Mouse (Mus musculus) CH12.LX (cell line): ENCODE results near the gene Chmp4b. TPM values are rescaled to one million over a fixed set of nuclear protein-coding genes. Genes with fewer than 3 reads are reported as not detected.

Experiments used
- DNase-seq: peaks from one replicate; pipeline ENCODE4 v3.0.0-alpha.2; 2013; ENCODE audit errors: extremely low read depth
- H3K27ac ChIP-seq: 2 replicates; pipeline ENCODE4 v1.5.1; 2012; ENCODE audit warnings: low read depth, mild to moderate bottlenecking, control low read depth, moderate library complexity; ENCODE audit not compliant: insufficient read depth
- H3K27me3 ChIP-seq: replicated peaks from 2 replicates; pipeline ENCODE3; 2012; ENCODE audit warnings: inconsistent platforms
- H3K36me3 ChIP-seq, 2 experiments: replicated peaks in 1 of 2; 2 replicates each; pipeline versions ENCODE3 to v1.6.1; 2012; ENCODE audit warnings: inconsistent platforms in 1 of 2, low read length in 1 of 2, mild to moderate bottlenecking in 1 of 2, mixed read lengths in 1 of 2, moderate library complexity in 1 of 2; ENCODE audit not compliant: control insufficient read depth in 1 of 2, insufficient read depth in 1 of 2
- H3K4me1 ChIP-seq, 2 experiments: 2 replicates each; pipeline ENCODE4 v1.6.1; 2012; ENCODE audit warnings: inconsistent platforms in 1 of 2, moderate library complexity in 1 of 2; ENCODE audit not compliant: insufficient read depth in 2 of 2, control insufficient read depth in 1 of 2
- H3K4me2 ChIP-seq: 2 replicates; pipeline ENCODE4 v1.6.1; 2012; ENCODE audit warnings: low read depth, mild to moderate bottlenecking, control low read depth; ENCODE audit not compliant: poor library complexity, insufficient read depth, severe bottlenecking
- H3K4me3 ChIP-seq, 3 experiments: fragments of 150-350 bp in 1 of 3; sonication (generic) in 1 of 3; replicated peaks in 1 of 3; 2 replicates each; pipeline versions ENCODE3 to v1.5.1; 2011 to 2012; ENCODE audit warnings: low read depth in 2 of 3, low read length in 2 of 3, mild to moderate bottlenecking in 2 of 3, moderate library complexity in 2 of 3, control low read depth in 1 of 3, improper control_type of control experiment in 1 of 3, inconsistent platforms in 1 of 3, mixed read lengths in 1 of 3; ENCODE audit not compliant: poor library complexity in 1 of 3
- H3K79me2 ChIP-seq: replicated peaks from 2 replicates; pipeline ENCODE4 v1.6.1; 2012; ENCODE audit warnings: mild to moderate bottlenecking, moderate library complexity; ENCODE audit not compliant: control insufficient read depth, poor library complexity, insufficient read depth, severe bottlenecking; ENCODE audit errors: extremely low read depth
- H3K9ac ChIP-seq: 2 replicates; pipeline ENCODE4 v1.6.1; 2012; ENCODE audit warnings: low read depth, mild to moderate bottlenecking, control low read depth, moderate library complexity; ENCODE audit not compliant: insufficient read depth
- H3K9me3 ChIP-seq: replicated peaks from 2 replicates; pipeline ENCODE3; 2012; ENCODE audit warnings: low read length, inconsistent platforms, mixed read lengths
- CHD1 ChIP-seq: IDR thresholded peaks from 2 replicates; pipeline ENCODE4 v1.6.1; 2012; ENCODE audit warnings: low read depth, low read length, improper control_type of control experiment, inconsistent platforms
- CHD2 ChIP-seq: IDR thresholded peaks from 2 replicates; pipeline ENCODE4 v1.6.1; 2011; ENCODE audit warnings: low read length, improper control_type of control experiment
- ELF1 ChIP-seq: IDR thresholded peaks from 2 replicates; pipeline ENCODE4 v1.6.1; 2014; ENCODE audit warnings: low read depth, mild to moderate bottlenecking, inconsistent platforms, low read length, improper control_type of control experiment
- HCFC1 ChIP-seq: IDR thresholded peaks from 2 replicates; pipeline ENCODE4 v1.6.1; 2012; ENCODE audit warnings: low read depth, mild to moderate bottlenecking, inconsistent platforms, low read length, improper control_type of control experiment
- MAZ ChIP-seq: IDR thresholded peaks from 2 replicates; pipeline ENCODE4 v1.6.1; 2012; ENCODE audit warnings: low read depth, mild to moderate bottlenecking, inconsistent platforms, low read length, improper control_type of control experiment, moderate library complexity
- MXI1 ChIP-seq: IDR thresholded peaks from 2 replicates; pipeline ENCODE4 v1.6.1; 2011; ENCODE audit warnings: mild to moderate bottlenecking, low read depth, low read length, improper control_type of control experiment
- NELFE ChIP-seq: IDR thresholded peaks from 2 replicates; pipeline ENCODE4 v1.6.1; 2011; ENCODE audit warnings: low read depth, low read length, improper control_type of control experiment
- POLR2AphosphoS2 ChIP-seq: IDR thresholded peaks from 2 replicates; pipeline ENCODE4 v1.6.1; 2011; ENCODE audit warnings: low read depth, low read length, improper control_type of control experiment
- RAD21 ChIP-seq: IDR thresholded peaks from 2 replicates; pipeline ENCODE4 v1.6.1; 2011; ENCODE audit warnings: low read depth, mild to moderate bottlenecking, low read length, improper control_type of control experiment, moderate library complexity
- RCOR1 ChIP-seq: conservative IDR thresholded peaks from 2 replicates; pipeline ENCODE4 v1.6.1; 2012; ENCODE audit warnings: low read depth, mild to moderate bottlenecking, inconsistent platforms, low read length, improper control_type of control experiment
- SIN3A ChIP-seq: IDR thresholded peaks from 2 replicates; pipeline ENCODE4 v1.6.1; 2012; ENCODE audit warnings: low read length, improper control_type of control experiment, inconsistent platforms
- SMC3 ChIP-seq: IDR thresholded peaks from 2 replicates; pipeline ENCODE4 v1.6.1; 2011; ENCODE audit warnings: low read depth, low read length, improper control_type of control experiment
- TCF12 ChIP-seq: IDR thresholded peaks from 2 replicates; pipeline ENCODE4 v1.6.1; 2014; ENCODE audit warnings: low read depth, mild to moderate bottlenecking, inconsistent platforms, low read length, improper control_type of control experiment
- USF2 ChIP-seq: conservative IDR thresholded peaks from 2 replicates; pipeline ENCODE4 v1.6.1; 2011; ENCODE audit warnings: low read depth, low read length, improper control_type of control experiment
- ZC3H11A ChIP-seq: IDR thresholded peaks from 2 replicates; pipeline ENCODE4 v1.6.1; 2012; ENCODE audit warnings: low read depth, mild to moderate bottlenecking, inconsistent platforms, low read length, improper control_type of control experiment
- ZNF384 ChIP-seq: IDR thresholded peaks from 2 replicates; pipeline ENCODE4 v1.6.1; 2012; ENCODE audit warnings: low read depth, low read length, improper control_type of control experiment, inconsistent platforms
- dilution Hi-C: fragments of 300-500 bp; cut with MboI; formaldehyde crosslinking; loops from 2 replicates; pipeline ENCODE4 v1.14.3; 2020; ENCODE audit warnings: low sequenced_read_pairs; ENCODE audit not compliant: extremely low pct_unique_long_range_greater_than_20kb, extremely low pct_ligation_motif_present
- in situ Hi-C: fragments of 300-500 bp; cut with MboI; formaldehyde crosslinking; loops from 3 replicates; pipeline ENCODE4 v1.14.3; 2019; ENCODE audit warnings: low sequenced_read_pairs, low pct_ligation_motif_present, low pct_unique_long_range_greater_than_20kb, mixed read lengths
- polyA plus RNA-seq: library from polyadenylated mRNA; unstranded; fragments of >175 nt; gene quantifications from 2 replicates; pipeline ENCODE4 v1.2.1, GENCODE M21; 2012; ENCODE audit warnings: low read depth; ENCODE audit not compliant: insufficient read length
- total RNA-seq, 2 experiments: library from RNA; depleted of rRNA; stranded (reverse); fragments of 300-350 nt in 1 of 2; fragments of >200 nt in 1 of 2; gene quantifications; 2 replicates each; pipeline ENCODE4 v1.2.3; 2012 to 2014

The Chmp4b gene
- total and polyA plus RNA-seq, 3 experiments = 105 to 152 (median 113) TPM

DNA sequence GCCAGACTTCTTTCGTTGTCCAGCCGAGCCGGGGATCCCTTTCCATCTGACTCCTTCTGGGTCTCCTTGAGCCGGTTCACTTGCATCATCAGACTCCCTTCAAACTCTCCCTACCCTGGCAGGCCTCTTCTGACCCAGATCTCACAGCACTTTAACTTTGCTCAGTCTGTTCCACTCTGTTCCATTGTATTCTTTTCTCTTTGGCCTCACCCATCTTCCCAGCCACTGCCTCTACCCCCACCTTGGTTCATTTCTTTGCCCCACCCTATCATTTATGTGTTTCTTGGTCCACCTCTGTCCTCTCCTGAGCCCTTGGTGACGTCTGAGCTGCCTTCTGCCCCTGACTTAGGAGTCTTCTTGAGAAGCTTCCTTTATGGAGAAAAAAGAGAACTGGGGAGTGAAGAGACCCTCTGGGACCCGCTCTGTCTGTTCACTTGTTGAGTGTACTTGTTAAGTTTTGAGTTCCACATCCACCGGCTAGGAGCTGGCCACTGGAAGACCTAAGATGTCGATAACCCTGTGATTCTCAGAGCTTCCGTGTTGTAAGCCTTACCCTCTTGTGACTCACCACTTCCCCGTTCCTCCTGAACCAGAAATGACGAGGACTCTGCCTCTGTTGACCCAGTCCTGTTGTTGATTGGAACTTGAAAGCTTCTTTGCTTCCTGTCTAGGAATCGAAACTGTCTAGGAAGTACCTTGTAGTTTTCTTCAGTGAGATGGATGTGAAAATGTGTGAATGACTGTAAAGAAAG lies 6.2 kb downstream of the Chmp4b start (continued):
- TF ChIP-seq ELF1 = peak; percentile 90
- TF ChIP-seq RCOR1 = no peak
- no peak for TF ChIP-seq TCF12
- no peak for TF ChIP-seq ZC3H11A
- no peak for TF ChIP-seq SMC3
- TF ChIP-seq CHD2 = no peak
- no peak for TF ChIP-seq RAD21
- TF ChIP-seq ZNF384 = no peak
- TF ChIP-seq CHD1 = no peak
- peak; percentile 45; the same call in 1 of the 2 replicates for TF ChIP-seq POLR2AphosphoS2
- peak; percentile 70 for TF ChIP-seq NELFE
- TF ChIP-seq, all 38 proteins: peak for 13

DNA sequence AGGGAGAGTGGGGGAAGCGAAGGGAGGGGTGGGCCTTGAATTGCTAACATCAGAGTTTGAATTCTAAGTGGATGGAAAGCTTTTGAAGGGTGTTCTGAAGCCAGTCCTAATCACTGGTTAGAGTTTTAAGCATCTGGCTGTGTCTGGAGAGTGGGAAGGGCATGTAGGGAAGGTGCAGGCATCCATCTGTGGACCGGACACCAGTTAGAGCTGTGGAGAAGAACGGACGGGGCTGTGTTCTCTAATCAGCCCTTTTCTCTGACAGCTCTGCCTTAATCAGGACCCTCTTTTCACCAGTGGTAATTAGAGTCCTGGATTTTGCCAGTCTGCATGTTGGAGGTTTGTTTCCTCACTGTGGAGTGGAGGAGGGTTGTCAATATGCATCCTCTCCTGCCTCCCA lies 7.6 kb downstream of the Chmp4b start:
- peaks cover 16 to 38% of the 10 kb centered on the region in 2 experiments for H3K36me3 ChIP-seq
- no peak for TF ChIP-seq USF2
- 0 out of 2 replicates have a peak, but pooled peaks have one; percentile 2 for TF ChIP-seq SIN3A
- H3K9ac ChIP-seq = peak overlapping the region; percentile 96; the same call in 1 of the 2 replicates
- in situ Hi-C loops = no loop called here
- peak overlapping the region in 1 of 3 experiments; percentile 96 for H3K4me3 ChIP-seq
- H3K27me3 ChIP-seq = no peaks in the 10 kb centered on the region
- DNase-seq = no peak
- H3K79me2 ChIP-seq = peaks cover 50% of the 10 kb centered on the region
- no peak overlapping the region for H3K27ac ChIP-seq
- dilution Hi-C loops = no loop called here
- peaks cover 10 to 42% of the 10 kb centered on the region in 2 experiments for H3K4me1 ChIP-seq
- peak overlapping the region; percentile 91 for H3K4me2 ChIP-seq
- no peaks in the 10 kb centered on the region for H3K9me3 ChIP-seq

- no peak overlapping the region for H3K4me3 ChIP-seq
These were observed 8.1 kb downstream of the Chmp4b start for GRCm38 (mm10) chr2:154659531-154660074.

More at GRCm38 (mm10) chr2:154659531-154660074, 8.1 kb downstream of the Chmp4b start:
- Histone ChIP-seq H3K9ac (peak overlapping the region; percentile 32; the same call in 1 of the 2 replicates), H3K36me3 (peaks cover 19 to 44% of the 10 kb centered on the region in 2 experiments), H3K79me2 (peaks cover 55% of the 10 kb centered on the region), H3K27ac (no peak overlapping the region), H3K9me3 (no peaks in the 10 kb centered on the region), H3K27me3 (no peaks in the 10 kb centered on the region), H3K4me1 (peaks cover 10 to 42% of the 10 kb centered on the region in 2 experiments), H3K4me2 (peak overlapping the region; percentile 91; the same call in 1 of the 2 replicates)
- TF ChIP-seq MAZ (no peak), MXI1 (no peak), HCFC1 (no peak), ZNF384 (no peak), CHD2 (no peak)
- dilution Hi-C loops = no loop called here
- in situ Hi-C loops = no loop called here
- DNase-seq = peak; percentile 34
